Mouse (Mus musculus) intestine, embryonic 15.5 days (tissue): ENCODE measurements at regions not wholly inside any gene's neighbourhood (a gene's known extent, or its start where the extent isn't known, plus 50 kb on each side); places are given as distances from the start of the nearest gene placed in this dataset.
"Not testable (repeated sequence)": the region's sequence is repeated elsewhere in the genome, so short reads cannot be mapped to it uniquely, and the experiment has no call there.

Source experiments
- ATAC-seq: fragments of 200-750 bp; cut with Nextera tagmentation; 2 replicates; pipeline ENCODE4 v1.8.0; 2017; ENCODE audit warnings: moderate TSS enrichment, moderate library complexity
- H3K27ac ChIP-seq: fragments of 300-500 bp; sonication (generic); 2 replicates; pipeline ENCODE4 v1.5.1; 2015; ENCODE audit warnings: mild to moderate bottlenecking, inconsistent platforms
- H3K27me3 ChIP-seq: fragments of 300-500 bp; sonication (generic); replicated peaks from 2 replicates; pipeline ENCODE4 v1.6.1; 2015; ENCODE audit warnings: inconsistent platforms
- H3K36me3 ChIP-seq: fragments of 300-500 bp; sonication (generic); 2 replicates; pipeline ENCODE4 v1.6.1; 2015; ENCODE audit warnings: inconsistent platforms
- H3K4me1 ChIP-seq: fragments of 300-500 bp; sonication (generic); replicated peaks from 2 replicates; pipeline ENCODE4 v1.6.1; 2015; ENCODE audit warnings: inconsistent platforms
- H3K4me2 ChIP-seq: fragments of 300-500 bp; sonication (generic); replicated peaks from 2 replicates; pipeline ENCODE4 v1.6.1; 2015; ENCODE audit warnings: mild to moderate bottlenecking, inconsistent platforms
- H3K4me3 ChIP-seq: fragments of 300-500 bp; sonication (generic); replicated peaks from 2 replicates; pipeline ENCODE4 v1.5.1; 2015; ENCODE audit warnings: inconsistent platforms
- H3K9ac ChIP-seq: fragments of 300-500 bp; sonication (generic); 2 replicates; pipeline ENCODE4 v1.6.1; 2015; ENCODE audit warnings: inconsistent platforms
- H3K9me3 ChIP-seq: fragments of 300-500 bp; sonication (generic); 2 replicates; pipeline ENCODE4 v1.6.1; 2016; ENCODE audit warnings: inconsistent platforms
- WGBS: fragments of 180-500 bp; shearing (Covaris S2); methylation state at CpG from one replicate; pipeline ENCODE4 v1.1.7; 2015; 5-methylcytosine and 5-hydroxymethylcytosine counted together

DNA sequence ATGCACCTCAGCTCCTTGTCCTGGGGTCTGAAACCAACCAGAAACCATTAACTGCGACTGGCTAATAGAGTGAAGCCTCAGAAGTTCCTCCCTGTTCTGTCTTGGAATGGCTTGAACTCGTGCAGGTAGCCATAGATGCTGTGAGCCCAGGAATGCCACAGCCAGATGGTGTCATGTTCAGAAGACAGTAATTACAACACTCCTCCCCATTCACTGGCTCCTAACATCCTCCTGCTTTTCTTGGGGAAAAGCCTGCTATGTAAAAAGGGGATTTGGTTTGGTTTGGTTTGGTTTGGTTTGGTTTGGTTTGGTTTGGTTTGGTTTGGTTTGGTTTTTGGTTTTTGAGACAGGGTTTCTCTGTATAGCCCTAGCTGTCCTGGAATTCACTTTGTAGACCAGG lies 59.7 kb upstream of the Chd2 start:
- no peak for ATAC-seq
- 59% methylated on average over 2 of the region's 2 CpGs for WGBS

DNA sequence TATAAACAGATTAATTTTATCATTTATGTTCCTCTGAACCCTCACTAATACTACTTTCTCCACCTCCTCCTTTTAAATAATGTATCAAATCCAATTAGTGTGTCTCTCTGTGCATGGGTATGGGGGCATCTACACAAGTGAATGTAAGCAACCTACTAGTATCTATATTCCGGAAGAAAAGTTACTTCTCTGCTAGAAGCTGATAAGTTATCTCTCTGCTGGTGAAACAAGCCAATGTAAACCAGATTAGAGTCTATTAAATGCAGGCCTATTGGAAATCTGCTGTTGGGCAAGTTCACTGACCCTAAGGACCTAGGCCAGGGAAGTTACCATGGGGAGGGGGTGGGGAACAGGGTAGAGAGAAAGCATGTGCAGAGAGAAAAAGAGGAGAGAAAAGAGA lies 59.1 kb upstream of the Chd2 start:
- Histone ChIP-seq H3K36me3 (no peaks in the 10 kb centered on the region), H3K27ac (no peak overlapping the region), H3K27me3 (no peaks in the 10 kb centered on the region), H3K9ac (no peak overlapping the region), H3K4me3 (no peak overlapping the region), H3K9me3 (no peaks in the 10 kb centered on the region), H3K4me2 (no peak overlapping the region), H3K4me1 (peaks cover 18% of the 10 kb centered on the region; the same call in 1 of the 2 replicates)
- ATAC-seq: no peak
- WGBS: 65% methylated on average over 1 of the region's 1 CpGs

More for the DNA sequence above, 59.7 kb upstream of the Chd2 start:
- peaks cover 13% of the 10 kb centered on the region; the same call in 1 of the 2 replicates for H3K4me1 ChIP-seq
- H3K27ac ChIP-seq: no peak overlapping the region
- H3K27me3 ChIP-seq: no peaks in the 10 kb centered on the region
- H3K9ac ChIP-seq: no peak overlapping the region
- no peak overlapping the region for H3K4me3 ChIP-seq
- H3K36me3 ChIP-seq: no peaks in the 10 kb centered on the region
- no peak overlapping the region for H3K4me2 ChIP-seq
- H3K9me3 ChIP-seq: no peaks in the 10 kb centered on the region

DNA sequence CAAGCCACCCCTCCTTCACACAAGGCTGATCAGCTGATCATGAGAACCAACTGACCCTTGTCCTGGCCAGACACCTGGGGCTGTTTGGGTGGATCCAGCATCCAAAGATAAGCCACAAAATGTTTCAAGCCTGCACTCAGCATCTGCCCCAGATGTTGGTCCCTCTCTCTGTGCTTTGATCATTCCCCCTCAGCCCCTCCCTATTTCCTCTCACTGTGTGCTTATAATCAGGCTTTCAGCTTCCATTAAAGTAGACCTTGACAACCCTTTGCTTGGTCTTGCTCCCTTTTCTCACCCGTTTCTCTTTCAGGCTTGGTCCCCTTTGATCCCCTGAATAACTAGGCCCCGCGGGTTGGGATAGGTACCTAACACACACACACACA lies 58.4 kb upstream of the Chd2 start:
- not testable (repeated sequence) for ATAC-seq, H3K27ac ChIP-seq, H3K9ac ChIP-seq

DNA sequence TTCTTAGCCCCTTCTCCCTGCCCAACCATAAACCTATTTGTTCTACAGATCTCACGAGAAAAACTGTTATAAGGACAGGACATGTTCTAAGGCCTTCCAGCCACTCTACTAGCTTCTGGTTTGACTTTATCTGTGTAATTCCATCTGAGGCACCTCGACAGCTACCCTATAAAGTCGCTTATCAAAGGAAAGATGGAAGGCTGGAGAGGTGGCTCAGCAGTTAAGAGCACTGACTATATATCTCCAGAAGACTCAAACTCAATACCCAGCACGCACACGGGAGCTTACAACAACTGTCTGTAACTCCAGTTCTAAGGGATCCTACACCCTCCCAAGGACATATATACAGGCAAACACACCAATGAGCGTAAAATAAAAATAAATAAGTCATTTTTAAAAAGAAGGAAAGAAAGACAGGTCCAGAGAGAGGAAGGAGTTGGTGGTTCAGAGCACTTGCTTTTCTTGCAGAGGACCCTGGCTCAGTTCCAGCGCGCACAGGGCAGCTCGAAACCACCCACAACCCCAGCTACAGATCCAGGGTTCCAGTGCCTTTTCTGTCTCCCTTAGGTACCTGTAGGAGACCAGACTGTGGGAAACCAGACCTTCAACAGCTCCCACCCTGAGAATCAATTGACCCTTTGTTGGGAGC lies 57.8 kb upstream of the Chd2 start:
- no peaks in the 10 kb centered on the region for H3K9me3 ChIP-seq
- no peak overlapping the region for H3K27ac ChIP-seq
- H3K4me2 ChIP-seq: no peak overlapping the region
- H3K27me3 ChIP-seq: no peaks in the 10 kb centered on the region
- no peak overlapping the region for H3K9ac ChIP-seq
- no peak for ATAC-seq
- H3K4me1 ChIP-seq: peaks cover 22% of the 10 kb centered on the region; the same call in 1 of the 2 replicates
- no peak overlapping the region for H3K4me3 ChIP-seq
- WGBS: 87% methylated on average over 9 of the region's 9 CpGs
- H3K36me3 ChIP-seq: no peaks in the 10 kb centered on the region

More for the DNA sequence above, 58.4 kb upstream of the Chd2 start:
- not testable (repeated sequence) for H3K9me3 ChIP-seq, H3K4me2 ChIP-seq, H3K27me3 ChIP-seq, H3K4me3 ChIP-seq, H3K36me3 ChIP-seq
- H3K4me1 ChIP-seq: peaks cover 22% of the 10 kb centered on the region; the same call in 1 of the 2 replicates
- 90% methylated on average over 3 of the region's 3 CpGs for WGBS

DNA sequence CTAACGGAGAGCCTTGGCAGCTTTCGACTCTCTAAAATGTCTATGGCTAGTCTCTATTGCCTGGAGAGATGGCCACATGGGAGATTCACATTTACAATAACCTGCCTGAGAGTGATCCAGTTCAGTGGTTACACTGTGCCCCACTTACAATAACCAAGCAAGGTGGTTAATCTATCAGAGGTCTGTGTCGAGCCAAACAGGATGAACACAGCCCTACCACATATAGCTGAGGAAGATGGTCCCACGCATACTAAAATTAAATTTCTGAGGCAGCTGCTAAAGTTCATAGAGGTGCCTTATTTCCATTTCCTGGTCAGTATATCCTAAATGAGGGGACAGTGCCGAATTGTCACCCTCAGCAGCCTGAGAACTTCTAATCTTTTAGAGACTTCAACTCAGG lies 56.3 kb upstream of the Chd2 start:
- H3K9ac ChIP-seq: no peak overlapping the region
- no peaks in the 10 kb centered on the region for H3K27me3 ChIP-seq
- WGBS: 81% methylated on average over 5 of the region's 5 CpGs
- H3K4me3 ChIP-seq: no peak overlapping the region
- no peak for ATAC-seq
- no peaks in the 10 kb centered on the region for H3K9me3 ChIP-seq
- peaks cover 28% of the 10 kb centered on the region; the same call in 1 of the 2 replicates for H3K4me1 ChIP-seq
- H3K4me2 ChIP-seq: no peak overlapping the region
- no peak overlapping the region for H3K27ac ChIP-seq
- no peaks in the 10 kb centered on the region for H3K36me3 ChIP-seq

DNA sequence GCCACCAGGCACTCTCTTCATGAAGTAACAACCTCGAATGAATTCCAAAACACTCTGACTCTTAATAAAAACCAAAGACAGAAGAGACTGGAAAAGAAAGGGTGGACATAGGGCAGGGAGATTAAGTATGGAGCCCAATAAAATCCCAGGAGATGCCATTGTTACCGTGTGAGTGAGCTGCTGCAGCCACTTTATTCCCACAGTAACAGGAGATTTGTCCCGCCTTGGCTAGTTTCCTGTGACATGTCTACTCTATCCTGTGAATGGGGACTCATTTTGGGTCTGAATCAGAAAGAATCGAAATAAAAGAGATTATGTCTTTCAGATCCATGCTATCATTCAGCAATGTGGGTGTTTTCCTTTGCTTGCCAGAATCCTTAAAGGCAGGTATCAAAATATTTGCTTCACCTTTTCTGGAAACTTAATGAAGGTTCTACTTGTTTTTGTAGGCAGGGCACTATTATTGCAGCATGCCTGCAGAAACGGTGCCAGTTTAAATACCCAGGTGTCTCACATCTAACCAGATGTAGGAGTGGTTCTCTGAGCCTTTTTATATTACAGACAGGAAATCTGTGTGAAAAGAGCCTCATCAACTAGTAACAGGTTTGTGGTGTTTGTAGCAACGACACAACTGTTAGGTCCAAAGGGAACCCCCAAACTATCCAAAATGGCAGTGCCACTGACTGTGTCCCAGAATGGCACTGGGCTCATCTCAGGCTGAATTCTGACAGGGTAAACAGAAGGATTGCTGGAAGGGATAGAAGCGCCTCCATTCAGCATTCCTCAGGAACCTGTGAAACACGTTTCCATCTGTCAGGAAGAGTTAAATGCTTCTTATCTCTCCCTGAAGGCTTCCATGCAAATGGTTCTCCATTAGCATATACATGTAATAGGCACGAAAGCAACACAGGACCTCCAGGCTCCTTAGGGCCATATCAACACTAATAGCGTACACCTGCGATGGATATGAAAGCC lies 55.5 kb upstream of the Chd2 start:
- peak overlapping the region; percentile 89 for H3K27ac ChIP-seq
- H3K36me3 ChIP-seq: no peaks in the 10 kb centered on the region
- H3K4me3 ChIP-seq: no peak overlapping the region
- H3K9me3 ChIP-seq: no peaks in the 10 kb centered on the region
- WGBS: 53% methylated on average over 11 of the region's 11 CpGs
- no peak overlapping the region for H3K9ac ChIP-seq
- H3K4me2 ChIP-seq: no peak overlapping the region
- no peaks in the 10 kb centered on the region for H3K27me3 ChIP-seq
- ATAC-seq: no peak
- peaks cover 28% of the 10 kb centered on the region; the same call in 1 of the 2 replicates for H3K4me1 ChIP-seq

DNA sequence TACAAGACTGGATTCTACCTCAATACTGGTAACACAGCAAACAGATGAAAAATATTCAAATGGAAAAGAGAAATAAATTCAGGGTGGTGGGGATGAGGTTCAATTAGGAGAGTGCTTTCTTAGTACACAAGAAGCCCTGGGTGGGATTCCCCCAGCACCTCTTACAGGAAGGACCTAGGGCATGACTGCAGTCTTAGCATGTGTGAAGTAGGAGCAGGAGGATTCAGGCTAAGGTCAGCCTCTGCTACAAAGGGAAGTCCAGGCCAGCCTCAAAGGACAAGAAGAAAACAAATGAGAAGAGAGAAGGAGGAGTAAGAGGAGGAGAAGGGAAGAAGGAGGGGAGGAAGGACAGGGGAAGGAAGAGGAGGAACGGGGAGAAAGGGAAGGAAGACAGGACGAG lies 54.8 kb upstream of the Chd2 start:
- Histone ChIP-seq H3K4me3 (no peak overlapping the region), H3K9ac (no peak overlapping the region), H3K4me1 (peaks cover 28% of the 10 kb centered on the region; the same call in 1 of the 2 replicates), H3K4me2 (peak overlapping the region; percentile 62; the same call in 1 of the 2 replicates), H3K36me3 (no peaks in the 10 kb centered on the region), H3K9me3 (no peaks in the 10 kb centered on the region), H3K27me3 (no peaks in the 10 kb centered on the region), H3K27ac (peak overlapping the region; percentile 89)
- WGBS: 47% methylated on average over 2 of the region's 2 CpGs
- ATAC-seq: no peak

DNA sequence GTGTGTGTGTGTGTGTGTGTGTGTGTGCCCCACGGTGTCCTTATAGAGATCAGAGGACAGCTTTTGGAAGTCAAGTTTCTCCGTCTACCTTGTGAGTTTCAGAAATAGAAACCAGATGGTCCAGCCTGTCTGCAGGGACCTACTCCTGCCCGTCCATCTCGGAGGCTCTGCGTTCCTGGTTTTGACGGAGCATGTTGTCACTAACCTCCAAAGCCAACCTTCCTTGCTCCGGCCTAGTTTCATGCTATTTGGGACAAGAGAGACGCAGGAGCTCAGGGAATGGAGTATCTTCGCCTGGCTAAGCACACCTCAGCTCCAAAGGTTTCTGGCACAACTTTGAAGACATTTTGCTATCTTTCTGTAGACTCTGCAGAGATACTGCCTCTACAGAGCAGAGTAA lies 54.2 kb upstream of the Chd2 start:
- Histone ChIP-seq H3K4me3 (no peak overlapping the region), H3K4me1 (peaks cover 28% of the 10 kb centered on the region; the same call in 1 of the 2 replicates), H3K27ac (peak overlapping the region; percentile 89), H3K9me3 (no peaks in the 10 kb centered on the region), H3K9ac (no peak overlapping the region), H3K36me3 (no peaks in the 10 kb centered on the region), H3K27me3 (no peaks in the 10 kb centered on the region), H3K4me2 (peak overlapping the region; percentile 62)
- WGBS: 28% methylated on average over 9 of the region's 9 CpGs
- ATAC-seq: peak; percentile 27; the same call in 1 of the 2 replicates

DNA sequence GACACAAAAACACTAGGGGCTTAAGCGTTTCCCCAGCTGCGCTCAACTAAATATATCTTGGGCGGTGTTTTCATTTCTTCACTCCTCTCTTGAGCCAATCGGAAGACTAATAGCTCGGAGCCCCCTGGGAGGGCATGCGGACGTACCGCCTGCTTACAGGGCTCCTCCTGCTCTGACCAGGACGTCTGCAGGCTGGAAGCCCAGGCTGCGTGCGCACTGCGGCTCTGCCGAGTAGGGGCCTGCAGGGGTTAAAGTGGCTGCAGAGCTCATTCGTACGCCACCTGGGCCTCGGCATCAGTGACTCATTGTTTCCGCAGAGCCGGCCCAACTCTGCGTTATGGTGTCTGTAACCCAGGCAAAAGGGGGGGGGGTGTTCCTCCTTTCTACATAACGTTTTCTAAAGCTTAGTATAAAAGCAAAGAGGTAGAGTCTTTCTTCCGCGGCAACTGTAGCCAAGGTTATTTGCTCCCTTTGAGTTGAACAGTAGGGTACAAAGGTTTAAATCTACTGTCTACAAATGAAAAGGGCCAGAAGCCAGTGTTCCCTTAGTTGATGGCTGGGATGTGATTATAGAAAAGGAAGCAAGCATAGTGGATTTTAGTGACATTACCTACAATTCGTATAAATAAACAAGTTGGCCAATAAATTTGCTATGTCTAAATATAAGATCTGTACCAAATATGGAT lies 53.7 kb upstream of the Chd2 start:
- H3K36me3 ChIP-seq: no peaks in the 10 kb centered on the region
- H3K9ac ChIP-seq: 0 out of 2 replicates have a peak overlapping the region, but pooled peaks have one; percentile 13
- no peaks in the 10 kb centered on the region for H3K9me3 ChIP-seq
- peak overlapping the region; percentile 62 for H3K4me2 ChIP-seq
- H3K4me3 ChIP-seq: peak overlapping the region; percentile 24
- WGBS: 1% methylated on average over 23 of the region's 23 CpGs
- peak overlapping the region; percentile 89 for H3K27ac ChIP-seq
- peak; percentile 99 for ATAC-seq
- H3K27me3 ChIP-seq: no peaks in the 10 kb centered on the region
- peaks cover 28% of the 10 kb centered on the region; the same call in 1 of the 2 replicates for H3K4me1 ChIP-seq

DNA sequence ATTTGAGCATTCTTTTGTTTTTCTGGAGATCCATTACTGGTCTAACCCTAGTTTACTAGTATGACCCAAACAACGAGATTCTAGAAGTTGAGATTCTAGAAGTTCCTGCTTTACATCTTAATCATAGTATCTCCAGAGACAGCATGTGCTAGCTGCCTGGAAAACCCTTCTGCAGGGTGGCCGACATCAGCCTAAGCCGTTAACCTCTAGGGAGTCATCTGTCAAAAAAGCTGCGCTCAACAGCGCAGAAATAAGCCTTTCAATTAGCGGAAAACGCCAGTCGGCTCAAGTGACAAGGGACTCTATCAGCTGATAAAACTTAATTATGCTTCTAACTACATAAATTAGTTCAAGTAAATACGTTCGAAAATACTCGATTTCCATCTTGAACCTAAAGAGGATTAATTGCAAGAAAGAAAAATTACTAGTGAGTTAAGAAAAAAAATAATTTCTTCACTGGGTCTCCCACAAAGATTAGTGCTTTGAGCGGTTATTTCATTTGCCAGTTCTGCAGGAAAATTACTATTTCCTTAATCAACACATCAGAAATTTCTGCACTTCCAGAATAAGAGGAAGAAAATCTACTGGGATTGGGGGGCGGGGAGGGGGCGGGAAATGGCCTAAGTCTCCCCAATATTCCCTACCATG lies 53.0 kb upstream of the Chd2 start:
- no peak for ATAC-seq

DNA sequence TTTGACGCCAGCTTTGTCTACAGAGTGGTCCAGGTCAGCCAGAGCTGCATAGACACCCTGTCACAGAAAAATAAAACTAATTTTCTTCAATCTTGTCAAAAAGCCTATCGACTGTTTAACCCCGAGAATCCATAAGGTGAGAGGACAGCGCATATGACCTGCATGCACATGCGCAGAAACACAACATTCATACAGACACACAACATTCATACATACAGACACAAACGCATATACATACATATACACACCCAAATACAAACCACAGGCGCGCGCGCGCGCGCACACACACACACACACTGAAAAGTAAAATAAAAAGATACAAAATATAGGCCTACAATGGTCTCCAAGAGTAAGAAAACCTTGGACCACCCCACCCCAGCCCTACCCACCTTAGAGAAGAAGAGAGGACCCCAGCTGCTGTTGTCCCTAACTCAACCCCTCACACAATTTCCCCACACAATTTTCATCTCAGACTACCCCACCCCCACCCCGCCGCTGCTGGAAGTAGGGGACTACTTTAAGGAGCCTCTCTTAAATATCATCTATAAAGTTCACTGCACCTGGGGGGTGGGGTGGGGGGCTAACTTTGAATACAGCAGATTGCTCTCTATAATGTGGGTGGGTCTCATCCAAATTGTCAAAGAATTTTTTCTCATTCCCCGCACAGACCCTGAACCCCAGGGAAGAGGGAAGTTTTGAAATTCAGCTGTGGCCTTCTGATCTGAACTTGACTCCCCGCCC lies 52.2 kb upstream of the Chd2 start:
- Histone ChIP-seq H3K27me3 (no peaks in the 10 kb centered on the region), H3K4me1 (peaks cover 31% of the 10 kb centered on the region; the same call in 1 of the 2 replicates), H3K27ac (peak overlapping the region; percentile 32; the same call in 1 of the 2 replicates), H3K4me2 (no peak overlapping the region; the same call in 1 of the 2 replicates), H3K36me3 (no peaks in the 10 kb centered on the region), H3K9ac (no peak overlapping the region), H3K9me3 (no peaks in the 10 kb centered on the region), H3K4me3 (no peak overlapping the region)
- no peak for ATAC-seq
- 75% methylated on average over 17 of the region's 17 CpGs for WGBS

More for the DNA sequence above, 53.0 kb upstream of the Chd2 start:
- no peaks in the 10 kb centered on the region for H3K9me3 ChIP-seq
- WGBS: 2% methylated on average over 14 of the region's 14 CpGs
- H3K4me3 ChIP-seq: peak overlapping the region; percentile 24
- H3K9ac ChIP-seq: peak overlapping the region; percentile 13; the same call in 1 of the 2 replicates
- no peaks in the 10 kb centered on the region for H3K36me3 ChIP-seq
- no peaks in the 10 kb centered on the region for H3K27me3 ChIP-seq
- peaks cover 28% of the 10 kb centered on the region; the same call in 1 of the 2 replicates for H3K4me1 ChIP-seq
- H3K4me2 ChIP-seq: peak overlapping the region; percentile 62
- peak overlapping the region; percentile 89 for H3K27ac ChIP-seq
